Mouse (Mus musculus) layer of hippocampus, adult 18-20 months (tissue): ENCODE results near the gene Pde6c. TPM values are rescaled to one million over a fixed set of nuclear protein-coding genes. Genes with fewer than 3 reads are reported as not detected.
A peak's percentile ranks its signal among the peaks of the same experiment; 100 is the strongest.

Experiments
- DNase-seq, 2 experiments: peaks; one replicate each; pipeline ENCODE4 v3.0.0; 2022; ENCODE audit warnings: low spot score in 2 of 2
- total RNA-seq, 2 experiments: library from RNA; stranded (reverse); gene quantifications; 2 replicates each; pipeline ENCODE4 v1.2.3; 2021

The Pde6c gene
- total RNA-seq, 2 experiments from 2014 or later: 0.20 TPM

- DNase-seq: no peak
Measured at GRCm38 (mm10) chr19:38134806-38135205, 2.2 kb downstream of the Pde6c start.

- DNase-seq: no peak
Measured at GRCm38 (mm10) chr19:38143540-38144271, 11.1 kb downstream of the Pde6c start.

- DNase-seq: no peak
Measured at GRCm38 (mm10) chr19:38156243-38156642, 23.7 kb downstream of the Pde6c start.

- no peak for DNase-seq
Measured at GRCm38 (mm10) chr19:38161648-38162354, 29.2 kb downstream of the Pde6c start.

- no peak for DNase-seq
Measured at GRCm38 (mm10) chr19:38164633-38165032, 32.1 kb downstream of the Pde6c start.

GRCm38 (mm10) chr19:38179675-38180074 lies 47.1 kb downstream of the Pde6c start:
- DNase-seq: peak in 1 of 2 experiments; percentile 58

- no peak for DNase-seq
Measured at GRCm38 (mm10) chr19:38186631-38187344, 54.2 kb downstream of the Pde6c start.

GRCm38 (mm10) chr19:38187345-38187680 lies 54.7 kb downstream of the Pde6c start:
- DNase-seq: peak in 1 of 2 experiments; percentile 58

GRCm38 (mm10) chr19:38190606-38191005 lies 58.0 kb downstream of the Pde6c start:
- DNase-seq: no peak

GRCm38 (mm10) chr19:38191446-38191845 lies 58.9 kb downstream of the Pde6c start:
- DNase-seq: no peak

GRCm38 (mm10) chr19:38195245-38195644 lies 62.7 kb downstream of the Pde6c start:
- no peak for DNase-seq

- DNase-seq: peak in 1 of 2 experiments; percentile 49
Measured at GRCm38 (mm10) chr19:38198731-38199130, 66.2 kb downstream of the Pde6c start.

- DNase-seq: peak in 1 of 2 experiments; percentile 62
Measured at GRCm38 (mm10) chr19:38206669-38207068, 74.1 kb downstream of the Pde6c start.

- no peak for DNase-seq
Measured at GRCm38 (mm10) chr19:38217696-38218095, 85.1 kb downstream of the Pde6c start.

GRCm38 (mm10) chr19:38223356-38223904 lies 90.8 kb downstream of the Pde6c start:
- DNase-seq: peak in 1 of 2 experiments; percentile 18

GRCm38 (mm10) chr19:38223905-38224684 lies 91.5 kb downstream of the Pde6c start, which contains the start of gene Fra10ac1:
Gene Fra10ac1 (minus strand): TSS chr19:38224156.
- peak; percentile 95 to 96 for DNase-seq

GRCm38 (mm10) chr19:38224685-38225060 lies 92.1 kb downstream of the Pde6c start:
- peak; percentile 25 to 67 for DNase-seq

GRCm38 (mm10) chr19:38228699-38229098 lies 96.1 kb downstream of the Pde6c start:
- no peak for DNase-seq

- DNase-seq: no peak
Measured at GRCm38 (mm10) chr19:38232087-38232486, 99.5 kb downstream of the Pde6c start.

- DNase-seq: no peak
Measured at GRCm38 (mm10) chr19:38232516-38232915, 99.9 kb downstream of the Pde6c start.
